Mouse (Mus musculus) brain, embryonic 14.5 days (tissue): ENCODE results near the gene Ust.
A peak's percentile ranks its signal among the peaks of the same experiment; 100 is the strongest.

Source experiments
- CTCF ChIP-seq: fragments of 200-500 bp; IDR thresholded peaks from 2 replicates; pipeline ENCODE4 v1.5.1; 2012; ENCODE audit warnings: inconsistent platforms, mild to moderate bottlenecking, moderate library complexity, borderline replicate concordance; ENCODE audit not compliant: insufficient read depth, insufficient read length; ENCODE audit errors: extremely low read depth
- POLR2A ChIP-seq: fragments of 200-500 bp; IDR thresholded peaks from 2 replicates; pipeline ENCODE4 v1.6.1; 2012; ENCODE audit warnings: mild to moderate bottlenecking, inconsistent platforms, borderline replicate concordance; ENCODE audit not compliant: poor library complexity, insufficient read depth, insufficient read length, severe bottlenecking; ENCODE audit errors: extremely low read depth

DNA sequence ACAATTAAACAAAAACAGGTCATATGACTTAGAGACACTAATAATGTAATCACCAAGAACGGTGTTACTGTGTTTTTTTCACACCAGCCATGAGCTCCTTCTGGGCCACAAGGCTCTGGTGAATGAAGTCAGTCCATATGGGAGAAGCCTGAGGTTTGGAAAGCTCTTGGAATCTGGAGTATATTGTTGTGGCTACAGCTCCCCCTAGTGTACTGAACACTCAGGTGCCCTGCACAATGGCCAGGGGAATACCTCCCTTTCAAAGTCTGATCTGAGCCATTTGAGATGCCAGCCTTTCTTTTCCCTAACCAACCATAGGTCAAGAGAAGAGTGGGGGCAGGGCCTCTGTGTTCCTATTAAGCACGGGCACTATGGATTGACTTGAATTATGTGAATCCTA, 322.3 kb downstream of the Ust start:
- peak; percentile 84 for TF ChIP-seq CTCF
- TF ChIP-seq POLR2A, result no peak
